Mouse (Mus musculus) liver, adult 2 months (tissue): ENCODE data around the gene Rnf5.

Experiments
- CTCF ChIP-seq: fragments of 200-500 bp; IDR thresholded peaks from 2 replicates; pipeline ENCODE4 v1.5.1; 2011; ENCODE audit warnings: low read depth, low read length, control low read depth
- POLR2A ChIP-seq: fragments of 200-500 bp; IDR thresholded peaks from 2 replicates; pipeline ENCODE4 v1.6.1; 2011; ENCODE audit warnings: low read length, control low read depth; ENCODE audit not compliant: insufficient read depth; ENCODE audit errors: extremely low read depth

GRCm38 (mm10) chr17:34559895-34560294, 43.6 kb downstream of the Rnf5 start:
- TF ChIP-seq CTCF (no peak), POLR2A (no peak)
